Mouse (Mus musculus) liver, embryonic 14.5 days (tissue): ENCODE measurements around the gene Ndufb4.

Source experiments
- CTCF ChIP-seq: IDR thresholded peaks from 2 replicates; pipeline ENCODE4 v1.5.1; 2016; ENCODE audit warnings: antibody characterized with exemption, low read depth, control low read depth
- EP300 ChIP-seq: IDR thresholded peaks from 2 replicates; pipeline ENCODE4 v1.6.1; 2016; ENCODE audit warnings: antibody characterized with exemption, low read depth

- no peak for TF ChIP-seq EP300
- TF ChIP-seq CTCF = peak; percentile 34; the same call in 1 of the 2 replicates
These were observed 33.9 kb upstream of the Ndufb4 start for GRCm38 (mm10) chr16:37688181-37688580.
